Mouse (Mus musculus): Measurements from ENCODE around the gene Prx. TPM values are rescaled to one million over a fixed set of nuclear protein-coding genes. Genes with fewer than 3 reads are reported as not detected.

Prx gene
- polyA plus RNA-seq, 1 experiment = 2.0 TPM

DNA sequence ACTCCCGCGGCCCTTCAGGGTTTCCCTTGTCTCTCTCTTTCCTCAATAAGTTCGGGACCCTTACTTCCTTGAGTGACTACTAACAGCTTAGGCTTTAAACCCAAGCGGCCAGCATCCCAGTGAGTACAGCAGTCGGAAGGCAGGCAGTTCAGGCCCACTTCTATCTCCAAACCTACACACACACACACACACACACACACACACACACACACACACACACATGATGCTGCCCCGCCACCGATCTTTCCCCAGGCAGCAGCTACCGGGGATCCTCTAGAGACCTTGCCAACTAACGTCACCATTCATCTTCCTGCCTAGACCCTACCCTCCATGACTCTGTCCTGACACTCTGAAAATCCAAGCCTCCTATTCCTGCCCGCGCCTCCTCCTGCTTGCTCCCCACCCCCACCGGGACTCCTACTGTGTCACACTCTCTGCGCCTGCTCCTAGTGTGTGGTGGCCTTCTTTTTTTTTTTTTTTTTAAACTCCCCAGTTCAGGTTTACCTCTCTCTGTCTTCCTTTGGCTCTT, 11.3 kb upstream of the Prx start:
- peak overlapping the region; percentile 46 for H3K27ac ChIP-seq (ENCODE audit: control insufficient read depth, insufficient read depth, low read length)
- DNase-seq = peak; percentile 50
- peaks cover 20% of the 10 kb centered on the region for H3K4me1 ChIP-seq (replicated peaks; ENCODE audit: control insufficient read depth, insufficient read depth, low read length)
- TF ChIP-seq CTCF (IDR thresholded peaks at IDR 0.05; ENCODE audit: borderline replicate concordance, control insufficient read depth, extremely low read depth, insufficient read depth, low read length, poor library complexity) (no peak), POLR2A (IDR thresholded peaks at IDR 0.05; ENCODE audit: control insufficient read depth, extremely low read depth, insufficient read depth, low read length, poor library complexity) (no peak)
- H3K27me3 ChIP-seq (ENCODE audit: control insufficient read depth, insufficient read depth, low read length) = no peaks in the 10 kb centered on the region
- 9% methylated on average over 13 of the region's 13 CpGs for WGBS
- H3K4me3 ChIP-seq (ENCODE audit: control insufficient read depth, insufficient read depth, low read length) = peak overlapping the region; percentile 63
- H3K36me3 ChIP-seq (ENCODE audit: control insufficient read depth, insufficient read depth, low read length) = no peaks in the 10 kb centered on the region

GRCm38 (mm10) chr7:27489270-27489869, 9.8 kb upstream of the Prx start:
- H3K27ac ChIP-seq (ENCODE audit: control insufficient read depth, insufficient read depth, low read length) = no peak overlapping the region
- no peak for TF ChIP-seq CTCF (IDR thresholded peaks at IDR 0.05; ENCODE audit: borderline replicate concordance, control insufficient read depth, extremely low read depth, insufficient read depth, low read length, poor library complexity)
- 95% methylated on average over 25 of the region's 25 CpGs for whole genome bisulfite sequencing
- H3K4me1 ChIP-seq (replicated peaks; ENCODE audit: control insufficient read depth, insufficient read depth, low read length) = peaks cover 20% of the 10 kb centered on the region
- no peaks in the 10 kb centered on the region for H3K27me3 ChIP-seq (ENCODE audit: control insufficient read depth, insufficient read depth, low read length)
- H3K36me3 ChIP-seq (ENCODE audit: control insufficient read depth, insufficient read depth, low read length) = no peaks in the 10 kb centered on the region
- DNase-seq = no peak
- no peak overlapping the region for H3K4me3 ChIP-seq (ENCODE audit: control insufficient read depth, insufficient read depth, low read length)

- Histone ChIP-seq H3K36me3 (ENCODE audit: control insufficient read depth, insufficient read depth, low read length) (no peaks in the 10 kb centered on the region), H3K4me3 (ENCODE audit: control insufficient read depth, insufficient read depth, low read length) (peak overlapping the region; percentile 34), H3K27ac (ENCODE audit: control insufficient read depth, insufficient read depth, low read length) (peak overlapping the region; percentile 38; the same call in 1 of the 2 replicates), H3K27me3 (ENCODE audit: control insufficient read depth, insufficient read depth, low read length) (no peaks in the 10 kb centered on the region), H3K4me1 (replicated peaks; ENCODE audit: control insufficient read depth, insufficient read depth, low read length) (peaks cover 20% of the 10 kb centered on the region)
- no peak for TF ChIP-seq CTCF (IDR thresholded peaks at IDR 0.05; ENCODE audit: borderline replicate concordance, control insufficient read depth, extremely low read depth, insufficient read depth, low read length, poor library complexity)
- no peak for TF ChIP-seq POLR2A (IDR thresholded peaks at IDR 0.05; ENCODE audit: control insufficient read depth, extremely low read depth, insufficient read depth, low read length, poor library complexity)
- WGBS = 41% methylated on average over 4 of the region's 4 CpGs
- DNase-seq = no peak
Observed at GRCm38 (mm10) chr7:27490227-27490542, 8.9 kb upstream of the Prx start.

DNA sequence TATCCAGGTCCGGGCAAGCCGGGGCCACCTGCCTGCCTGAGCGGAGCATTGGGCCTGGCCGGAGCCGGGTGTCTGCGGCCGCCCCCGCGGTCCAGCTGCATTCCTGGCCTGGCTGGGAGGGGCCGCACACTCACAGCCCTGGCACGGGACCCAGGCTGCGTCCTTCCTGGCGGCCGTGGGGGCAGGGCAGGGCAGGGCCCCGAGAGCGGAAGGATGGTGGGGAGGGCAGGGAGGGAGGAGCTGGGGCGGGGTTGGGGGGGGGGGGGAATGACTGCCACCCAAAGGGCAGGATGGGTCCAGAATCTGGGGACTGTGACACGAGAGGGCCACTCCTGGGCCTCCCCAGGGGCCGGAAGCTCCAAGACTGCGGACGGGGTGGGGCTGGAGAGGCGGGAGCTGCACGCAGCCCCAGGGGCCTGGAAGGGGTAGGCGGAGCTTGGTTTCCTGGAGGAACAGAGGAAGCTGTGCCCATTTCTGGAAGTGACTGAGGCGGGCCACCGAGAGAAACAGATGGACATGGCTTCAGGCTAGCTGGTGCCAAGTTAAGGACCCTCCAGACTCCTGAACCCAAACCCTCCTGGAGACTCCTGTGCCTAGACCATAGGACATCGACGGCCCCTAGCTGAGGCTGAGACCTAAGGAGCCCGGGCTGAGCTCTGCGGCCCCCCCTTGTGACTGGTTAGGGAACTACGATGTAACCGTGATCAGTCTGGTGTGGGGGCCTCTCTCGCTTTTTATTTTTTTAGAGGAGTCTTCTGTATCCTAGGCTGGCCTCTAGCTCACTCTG, 8.4 kb upstream of the Prx start:
- Histone ChIP-seq H3K4me1 (replicated peaks; ENCODE audit: control insufficient read depth, insufficient read depth, low read length) (peaks cover 20% of the 10 kb centered on the region), H3K27ac (ENCODE audit: control insufficient read depth, insufficient read depth, low read length) (peak overlapping the region; percentile 51), H3K27me3 (ENCODE audit: control insufficient read depth, insufficient read depth, low read length) (no peaks in the 10 kb centered on the region), H3K36me3 (ENCODE audit: control insufficient read depth, insufficient read depth, low read length) (no peaks in the 10 kb centered on the region), H3K4me3 (ENCODE audit: control insufficient read depth, insufficient read depth, low read length) (peak overlapping the region; percentile 57)
- TF ChIP-seq POLR2A (IDR thresholded peaks at IDR 0.05; ENCODE audit: control insufficient read depth, extremely low read depth, insufficient read depth, low read length, poor library complexity) (no peak), CTCF (IDR thresholded peaks at IDR 0.05; ENCODE audit: borderline replicate concordance, control insufficient read depth, extremely low read depth, insufficient read depth, low read length, poor library complexity) (peak; percentile 86; the same call in 1 of the 2 replicates)
- under 1% methylated on average over 32 of the region's 33 CpGs for WGBS
- DNase-seq = peak; percentile 90

DNA sequence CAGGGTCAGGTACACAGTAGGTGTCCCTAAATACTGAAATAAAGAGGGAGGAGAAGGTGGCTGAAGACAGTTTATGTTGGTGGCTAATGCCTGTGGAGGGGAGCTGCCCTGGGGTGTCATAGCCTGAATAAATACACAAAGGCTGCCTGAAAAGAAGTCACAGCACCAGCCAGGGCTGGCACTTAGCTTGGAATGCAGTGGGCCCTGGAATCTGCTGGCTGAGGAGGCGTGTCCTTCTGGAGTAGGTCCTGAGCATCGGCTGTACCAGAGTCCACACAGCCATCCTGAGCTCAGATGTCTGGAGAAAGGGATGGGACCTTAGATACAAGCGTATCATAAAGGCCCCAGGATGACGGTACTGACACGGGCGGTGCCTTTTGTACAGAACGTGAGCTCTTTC, 7.3 kb upstream of the Prx start:
- 94% methylated on average over 7 of the region's 7 CpGs for WGBS
- DNase-seq = no peak
- no peaks in the 10 kb centered on the region for H3K27me3 ChIP-seq (ENCODE audit: control insufficient read depth, insufficient read depth, low read length)
- no peaks in the 10 kb centered on the region for H3K36me3 ChIP-seq (ENCODE audit: control insufficient read depth, insufficient read depth, low read length)
- H3K4me1 ChIP-seq (replicated peaks; ENCODE audit: control insufficient read depth, insufficient read depth, low read length) = peaks cover 20% of the 10 kb centered on the region
- H3K27ac ChIP-seq (ENCODE audit: control insufficient read depth, insufficient read depth, low read length) = no peak overlapping the region
- TF ChIP-seq CTCF (IDR thresholded peaks at IDR 0.05; ENCODE audit: borderline replicate concordance, control insufficient read depth, extremely low read depth, insufficient read depth, low read length, poor library complexity) = no peak
- no peak for TF ChIP-seq POLR2A (IDR thresholded peaks at IDR 0.05; ENCODE audit: control insufficient read depth, extremely low read depth, insufficient read depth, low read length, poor library complexity)
- no peak overlapping the region for H3K4me3 ChIP-seq (ENCODE audit: control insufficient read depth, insufficient read depth, low read length)

GRCm38 (mm10) chr7:27493022-27493421, 6.1 kb upstream of the Prx start:
- Histone ChIP-seq H3K27ac (ENCODE audit: control insufficient read depth, insufficient read depth, low read length) (no peak overlapping the region), H3K4me3 (ENCODE audit: control insufficient read depth, insufficient read depth, low read length) (no peak overlapping the region), H3K36me3 (ENCODE audit: control insufficient read depth, insufficient read depth, low read length) (no peaks in the 10 kb centered on the region), H3K27me3 (ENCODE audit: control insufficient read depth, insufficient read depth, low read length) (no peaks in the 10 kb centered on the region), H3K4me1 (replicated peaks; ENCODE audit: control insufficient read depth, insufficient read depth, low read length) (peaks cover 13% of the 10 kb centered on the region)
- 54% methylated on average over 3 of the region's 3 CpGs for WGBS
- TF ChIP-seq POLR2A (IDR thresholded peaks at IDR 0.05; ENCODE audit: control insufficient read depth, extremely low read depth, insufficient read depth, low read length, poor library complexity) (no peak), CTCF (IDR thresholded peaks at IDR 0.05; ENCODE audit: borderline replicate concordance, control insufficient read depth, extremely low read depth, insufficient read depth, low read length, poor library complexity) (no peak)
- no peak for DNase-seq

Measured in thymus, adult 2 months (tissue).